Mouse (Mus musculus) cerebellum, postnatal 10 days (tissue): ENCODE data around the gene Mesd.

ENCODE experiments used
- DNase-seq, 2 experiments: peaks; one replicate each; pipeline ENCODE4 v3.0.0; 2021; ENCODE audit warnings: mixed read lengths in 2 of 2

The Mesd gene

DNA sequence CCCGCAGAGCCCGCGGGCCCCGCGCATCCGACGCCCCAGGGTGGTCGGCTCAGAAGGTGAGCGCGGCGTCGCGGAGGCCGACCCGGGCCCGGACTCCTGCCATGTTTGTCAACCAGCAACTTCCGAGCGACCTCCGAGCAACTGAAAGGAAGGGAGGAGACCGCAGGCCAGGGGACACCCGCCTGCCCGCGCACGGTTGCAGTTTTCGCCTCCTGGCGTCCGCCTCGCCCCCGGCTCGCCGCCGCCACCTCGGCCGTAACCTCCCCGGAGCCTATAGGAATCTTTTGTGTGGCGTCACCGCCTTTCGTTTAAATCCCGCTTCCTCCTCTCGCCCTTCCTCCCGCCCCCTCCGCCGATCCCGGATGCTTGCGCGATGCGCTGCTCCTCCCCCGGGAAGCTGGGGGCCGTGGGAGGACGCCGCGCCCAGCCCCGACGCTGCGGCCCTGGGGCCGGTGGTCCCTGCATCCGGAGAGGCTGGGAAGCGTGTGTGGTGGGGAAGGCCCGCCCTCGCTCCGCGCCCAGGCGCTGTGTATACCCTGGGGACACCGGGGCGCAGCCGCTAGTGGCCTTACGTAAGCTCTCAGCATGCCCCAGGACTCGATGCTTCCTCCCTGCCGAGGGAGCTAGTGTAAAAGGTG, at the start of gene Mesd, which contains the start of gene Tlnrd1:
Gene Mesd (plus strand): TSS at position 446 of the 638 bp plus-strand sequence.
Gene Tlnrd1 (minus strand): TSS at position 285 of the 638 bp plus-strand sequence.
- peak; percentile 90 to 93 for DNase-seq

DNA sequence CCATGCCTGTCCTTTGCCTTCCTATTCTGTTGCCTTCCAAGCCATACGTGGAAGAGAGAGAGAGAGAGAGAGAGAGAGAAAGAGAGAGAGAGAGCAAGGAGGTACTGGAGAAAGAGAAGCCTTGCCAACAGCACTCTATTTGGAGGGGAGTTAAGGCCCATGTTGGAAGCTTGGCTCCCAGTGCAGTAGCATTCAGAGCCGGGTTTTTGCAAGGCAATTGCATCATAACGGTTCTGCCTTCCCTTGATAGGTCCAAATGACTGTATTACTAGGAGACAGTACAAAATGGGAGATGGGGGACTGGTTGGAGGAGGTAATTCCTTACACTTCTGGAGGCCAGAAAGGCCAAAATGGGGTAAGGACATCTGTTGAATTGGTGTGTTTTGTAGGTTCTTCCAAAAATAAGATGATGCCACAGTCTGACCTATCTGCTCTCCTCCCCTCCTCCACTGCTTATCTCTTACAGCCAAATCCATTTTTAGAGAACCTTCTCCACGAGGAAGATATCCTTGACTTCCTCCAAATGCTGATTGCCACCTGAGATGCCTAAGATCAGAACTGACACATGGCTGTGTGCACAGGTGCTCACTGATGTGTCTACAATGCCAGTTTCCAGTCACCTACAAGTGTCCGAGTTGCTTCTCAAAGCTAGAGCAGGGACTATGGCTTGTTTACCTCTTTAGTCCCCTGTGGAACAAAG, 45.6 kb upstream of the Mesd start:
- no peak for DNase-seq

DNA sequence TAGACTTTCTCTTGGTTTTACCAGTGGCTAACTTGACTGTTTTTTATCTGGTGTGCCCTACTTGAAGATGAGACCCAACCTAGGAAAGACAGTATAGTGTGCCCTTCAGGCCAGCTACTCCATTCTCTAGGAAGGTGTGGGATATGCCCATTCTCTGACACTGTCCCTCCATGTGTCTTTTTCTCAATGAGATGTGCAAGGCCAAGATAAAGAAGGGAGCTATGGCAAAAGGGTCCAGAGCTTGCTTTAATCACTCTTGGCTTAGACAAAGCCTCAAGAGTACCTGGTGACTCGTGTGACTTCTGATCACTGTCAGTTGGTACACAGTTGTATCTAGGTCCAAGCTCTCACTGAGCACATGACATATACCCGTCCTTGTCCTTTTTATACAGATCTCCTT, 44.2 kb upstream of the Mesd start:
- no peak for DNase-seq

DNA sequence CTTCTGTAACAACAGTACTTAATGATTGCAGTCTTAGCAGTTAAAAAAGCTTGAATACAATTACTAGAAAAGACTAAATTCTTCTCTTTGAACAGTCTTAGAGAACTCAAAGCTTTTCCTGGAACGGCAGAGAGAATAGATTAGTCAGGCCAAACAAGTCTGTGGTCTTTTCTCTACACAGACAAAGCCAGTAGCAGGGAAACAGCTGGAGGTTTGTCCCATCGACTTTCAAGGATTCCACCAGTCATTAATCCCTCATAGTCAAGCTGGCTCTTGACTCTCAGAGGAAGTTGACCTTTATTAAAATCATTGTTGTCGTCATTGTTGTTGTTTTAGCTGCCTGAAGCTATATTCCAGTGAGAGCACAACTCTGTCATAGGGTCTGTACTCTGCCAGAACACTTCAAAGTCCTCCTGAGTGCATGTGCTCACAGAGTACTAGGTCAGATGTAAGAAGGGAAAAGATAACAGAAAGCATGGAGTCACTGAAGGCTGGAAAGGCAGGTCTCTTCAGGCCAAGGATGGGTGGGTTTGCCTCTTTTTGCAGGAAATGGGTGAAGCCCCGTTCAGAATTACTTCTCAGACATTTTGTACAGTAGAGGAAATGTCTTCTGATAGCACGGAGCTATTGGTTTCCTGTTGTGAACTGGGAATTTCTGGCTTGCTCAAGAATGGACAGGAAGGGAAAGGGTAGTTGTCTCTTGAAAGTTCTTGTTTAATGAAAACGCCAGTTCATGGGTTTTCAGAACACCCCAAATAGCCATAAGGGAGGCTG, 41.6 kb upstream of the Mesd start:
- DNase-seq: no peak

DNA sequence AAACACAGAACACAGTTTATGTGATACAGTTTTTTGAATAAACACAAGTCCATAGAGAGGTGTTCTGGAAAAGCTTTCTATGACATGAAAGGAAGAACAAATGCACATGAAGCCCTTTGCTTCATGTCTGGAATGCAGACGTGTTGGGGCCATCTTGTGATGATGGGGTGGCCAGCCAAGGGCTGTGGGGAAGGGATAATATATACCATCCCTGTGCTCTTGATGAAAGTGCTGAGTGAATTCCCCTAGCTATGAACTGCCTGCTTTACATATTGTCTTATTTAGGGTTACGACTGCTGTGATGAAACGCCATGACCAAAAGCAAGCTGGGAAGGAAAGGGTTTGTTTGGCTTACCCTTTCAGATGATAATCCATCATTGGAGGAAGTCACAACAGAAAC, 39.5 kb upstream of the Mesd start:
- DNase-seq: no peak

DNA sequence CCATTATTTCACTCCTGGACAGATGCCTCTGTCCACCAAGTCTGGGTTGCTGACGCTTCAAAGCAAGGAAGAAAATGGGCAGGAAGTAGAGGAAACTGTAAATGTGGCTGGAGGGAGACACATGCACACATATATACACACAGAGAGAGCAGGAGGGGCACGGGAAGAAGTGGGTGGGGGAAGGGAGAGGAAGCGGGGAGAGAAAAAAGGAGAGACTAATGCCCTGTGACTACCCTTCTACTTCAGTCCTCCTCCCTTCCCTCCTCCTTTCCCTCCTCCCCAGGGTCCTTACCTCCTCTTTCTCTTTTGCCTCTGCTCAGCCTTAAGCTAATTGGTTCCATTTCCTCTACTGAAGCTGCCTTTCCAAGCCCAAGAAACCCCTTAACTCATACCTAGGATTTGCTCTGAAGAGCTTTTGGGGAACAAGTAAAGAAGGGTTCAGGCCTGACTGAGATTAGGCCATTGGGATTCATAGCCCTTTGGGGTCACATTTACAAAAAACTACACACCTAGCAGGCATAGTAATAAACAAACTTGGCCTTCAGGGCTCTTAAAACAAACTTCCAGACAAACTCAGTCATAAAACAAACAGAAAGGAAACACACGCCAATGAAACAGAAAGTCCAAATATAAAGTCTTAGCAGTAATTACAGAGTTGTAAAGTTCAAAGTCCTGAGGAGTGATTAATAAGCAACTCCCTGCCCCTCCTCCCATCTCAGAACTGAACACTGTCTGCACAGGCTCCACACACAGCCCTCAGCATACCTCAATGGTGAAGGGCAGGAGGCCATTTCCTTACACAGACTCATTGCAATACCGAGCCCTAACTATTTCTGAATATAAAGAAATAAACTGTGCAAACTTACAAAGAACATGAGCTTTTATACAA, 36.8 kb upstream of the Mesd start:
- DNase-seq: no peak

DNA sequence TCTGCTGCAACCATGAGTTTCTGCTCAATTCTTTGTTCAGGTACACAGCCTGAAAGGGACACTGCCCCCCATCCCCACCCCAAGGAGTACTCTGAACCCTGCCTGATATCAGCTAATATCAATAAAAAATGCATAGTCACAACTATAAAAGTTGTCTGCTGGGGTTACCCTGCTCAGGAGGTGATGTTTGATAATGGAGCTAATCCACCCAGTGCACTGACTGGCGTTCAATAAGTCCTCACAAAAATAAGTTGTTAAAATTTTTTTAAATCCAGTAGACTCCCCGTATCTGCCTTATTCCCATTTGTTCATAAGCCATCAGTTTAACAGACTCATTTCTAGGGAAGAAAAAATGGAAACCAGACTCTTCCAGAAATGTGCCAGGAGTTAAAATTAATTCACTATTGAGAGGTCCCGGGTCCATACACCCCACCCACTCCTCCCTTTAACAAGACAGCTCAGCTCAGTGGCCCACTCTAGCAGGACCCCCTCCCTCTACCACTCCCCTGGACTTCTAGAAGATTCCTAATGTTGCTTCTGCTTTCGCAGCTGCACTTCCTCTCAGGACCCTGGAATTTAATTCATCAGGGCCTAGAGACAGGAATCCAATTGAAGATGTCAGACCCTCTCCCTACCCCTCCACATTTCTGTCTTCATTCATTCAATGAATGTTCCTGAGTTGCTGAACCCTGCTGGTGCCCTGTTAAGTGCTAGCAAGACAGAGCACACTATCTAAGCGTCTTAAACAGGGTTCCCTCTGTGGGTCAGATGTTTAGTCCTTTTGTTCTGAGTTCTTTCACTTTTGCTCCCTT, 32.5 kb upstream of the Mesd start:
- no peak for DNase-seq

DNA sequence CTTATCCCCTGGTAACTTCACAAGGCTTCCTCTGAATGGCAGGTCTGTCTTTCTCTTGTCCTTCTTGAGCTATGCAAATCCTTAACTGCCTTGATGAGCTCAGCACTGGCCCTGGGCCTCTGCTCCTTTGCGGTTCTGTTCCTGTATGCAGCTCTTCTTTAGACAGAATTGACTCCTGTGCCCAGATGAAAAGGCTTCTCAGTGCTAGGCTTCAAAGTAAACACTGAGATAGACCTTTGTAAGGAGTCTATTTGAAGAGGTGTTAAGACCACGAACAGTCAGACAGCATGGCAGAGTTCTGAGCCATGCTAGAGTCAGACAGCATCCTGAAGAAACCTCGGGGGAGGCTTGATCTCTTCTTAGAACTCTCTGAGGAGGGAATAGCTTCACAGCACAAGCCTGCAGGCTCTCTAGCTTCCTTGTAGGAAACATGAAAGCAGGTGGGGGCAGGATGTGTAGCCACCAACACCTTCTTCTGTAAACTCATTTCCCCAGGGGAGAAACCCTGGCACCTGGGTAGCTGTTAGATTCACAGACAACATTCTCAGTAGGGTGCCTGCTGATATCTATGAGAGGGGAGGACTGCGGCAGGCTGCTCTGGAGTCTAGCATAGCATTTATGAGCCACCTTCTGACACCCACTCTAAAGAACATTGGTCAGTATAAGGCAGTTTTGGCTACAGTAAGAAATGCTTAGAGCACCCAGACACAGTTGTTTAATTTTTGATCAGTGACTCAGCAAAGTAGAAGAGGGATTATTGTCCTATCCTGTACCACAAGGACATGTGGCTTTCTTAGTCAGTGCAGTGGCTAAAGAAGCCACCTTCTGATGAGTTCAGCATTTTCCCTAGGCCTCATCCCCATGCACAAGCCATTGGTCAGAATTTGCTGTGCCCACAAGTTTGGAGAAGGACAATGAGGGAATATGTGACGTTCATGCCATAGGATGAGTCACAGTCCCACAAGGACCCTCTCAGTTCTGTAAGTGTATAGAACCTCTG, 31.6 kb upstream of the Mesd start:
- DNase-seq: no peak

DNA sequence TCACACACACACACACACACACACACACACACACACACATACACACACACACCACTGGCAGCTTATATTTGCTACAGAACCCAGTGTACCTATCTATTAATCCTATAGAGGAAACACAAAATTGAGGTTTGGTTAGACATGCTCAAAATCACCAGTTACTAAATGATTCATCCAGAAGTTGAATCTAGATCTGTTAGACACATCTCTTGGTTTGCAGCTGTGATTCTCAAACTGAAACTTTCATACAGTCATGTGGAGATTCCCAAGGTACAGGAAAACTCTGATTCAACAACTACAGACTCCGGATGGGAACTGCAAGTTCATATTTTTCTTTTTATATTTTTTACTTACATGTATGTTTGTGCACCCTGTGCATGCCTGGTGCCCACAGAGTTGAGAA, 29.1 kb upstream of the Mesd start:
- no peak for DNase-seq

DNA sequence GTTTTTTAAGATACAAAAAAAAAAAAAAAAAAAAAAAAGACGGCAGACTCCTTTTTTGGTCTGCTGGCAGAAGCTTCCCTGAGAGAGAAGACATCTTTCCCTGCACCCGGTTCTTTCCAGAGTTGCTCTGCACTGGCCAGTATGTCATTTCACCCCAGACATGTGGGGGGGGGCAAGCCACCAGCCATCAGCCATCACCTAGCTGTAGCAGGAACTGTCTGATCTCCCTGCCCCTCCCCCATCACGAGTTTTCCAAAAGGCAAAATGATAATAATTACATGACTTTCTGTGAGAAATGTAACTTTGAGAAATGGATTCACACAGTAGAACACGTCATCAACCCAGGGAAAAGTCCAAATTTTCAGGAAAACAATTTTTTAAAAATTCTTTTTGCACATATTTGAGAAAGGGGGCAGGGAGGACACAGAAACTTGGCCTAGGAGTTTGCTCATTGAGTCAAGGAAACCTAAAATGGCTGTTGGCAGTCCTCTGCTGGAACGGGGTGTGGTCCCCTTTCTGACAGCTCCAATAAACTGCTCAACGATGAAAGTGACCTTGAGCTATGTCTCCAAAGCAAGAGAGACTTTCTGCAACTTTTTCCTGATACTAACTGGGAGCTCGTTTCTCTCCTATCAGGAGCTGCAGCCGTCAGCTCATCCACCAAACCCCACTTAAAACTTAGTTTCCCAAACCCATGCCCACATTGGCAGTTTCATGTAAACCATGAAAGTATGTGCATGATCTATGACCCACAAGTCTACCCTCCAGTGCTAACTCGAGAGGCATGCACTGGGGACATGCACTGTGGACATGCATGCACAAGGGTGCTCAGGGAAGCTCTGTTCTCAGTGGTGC, 27.7 kb upstream of the Mesd start:
- DNase-seq: no peak

DNA sequence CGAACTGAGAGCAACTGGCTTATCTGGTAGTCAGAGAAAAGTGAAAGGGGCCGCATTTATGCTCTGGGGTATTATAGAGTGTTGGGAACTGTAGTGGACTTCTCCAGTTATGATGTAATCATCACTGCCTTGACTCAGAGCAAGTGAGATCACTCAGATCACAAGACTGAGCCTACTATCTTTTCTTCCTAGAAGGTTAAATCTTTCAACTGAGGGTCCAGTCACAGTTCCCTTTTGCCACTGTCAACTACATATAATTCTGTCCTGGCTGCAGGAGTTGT, 27.1 kb upstream of the Mesd start:
- no peak for DNase-seq

DNA sequence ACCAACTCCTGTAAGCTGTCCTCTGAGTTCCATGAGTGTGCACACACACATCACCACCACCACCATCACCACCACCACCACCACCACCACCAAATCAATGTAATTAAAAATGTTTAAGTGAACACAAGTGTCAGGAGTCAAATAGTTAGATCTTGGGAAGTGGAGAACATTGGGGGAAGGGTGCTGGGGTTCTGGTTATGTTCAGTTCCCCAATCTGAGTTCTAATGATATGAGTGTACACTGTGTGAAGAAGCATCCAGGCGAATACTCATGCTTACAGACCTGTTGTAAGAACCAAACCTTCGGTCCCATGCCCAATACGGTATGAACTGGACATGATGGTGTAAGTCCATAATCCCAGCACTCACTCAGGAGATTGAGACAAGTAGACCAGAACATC, 26.3 kb upstream of the Mesd start:
- DNase-seq: no peak

DNA sequence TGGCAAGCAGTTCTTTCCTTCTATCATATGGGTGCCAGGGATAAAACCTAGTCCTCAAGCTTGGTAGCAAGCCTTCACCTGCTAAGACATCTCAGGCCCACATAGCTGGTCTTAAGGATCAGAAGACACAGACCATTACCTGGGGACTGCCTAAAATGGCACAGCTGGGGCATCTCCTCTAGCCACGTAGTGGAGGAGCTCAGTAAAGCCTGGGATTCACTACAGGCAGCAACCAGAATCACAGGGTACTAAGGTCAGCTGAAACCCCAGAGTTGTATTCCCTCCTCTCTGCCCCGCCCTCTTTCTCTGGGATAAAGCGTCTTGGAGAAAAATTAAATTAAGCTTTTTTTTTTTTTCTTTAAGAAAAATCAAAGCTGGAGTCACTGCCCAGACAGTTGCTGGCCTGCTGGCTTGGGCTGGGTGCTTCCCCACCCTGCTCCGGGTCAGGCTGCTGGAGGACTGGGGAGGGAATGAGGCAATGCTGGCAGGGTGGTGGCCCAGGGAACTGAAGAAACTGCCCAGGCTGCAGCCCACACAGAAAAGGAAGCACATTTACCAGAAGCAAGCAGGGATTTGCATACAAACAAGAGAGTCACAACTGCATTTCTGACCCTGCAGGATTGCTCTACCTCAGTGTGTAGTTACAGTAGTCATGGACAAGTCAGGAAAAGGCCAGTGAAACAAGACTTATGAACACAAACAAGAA, 24.7 kb upstream of the Mesd start:
- DNase-seq: no peak

DNA sequence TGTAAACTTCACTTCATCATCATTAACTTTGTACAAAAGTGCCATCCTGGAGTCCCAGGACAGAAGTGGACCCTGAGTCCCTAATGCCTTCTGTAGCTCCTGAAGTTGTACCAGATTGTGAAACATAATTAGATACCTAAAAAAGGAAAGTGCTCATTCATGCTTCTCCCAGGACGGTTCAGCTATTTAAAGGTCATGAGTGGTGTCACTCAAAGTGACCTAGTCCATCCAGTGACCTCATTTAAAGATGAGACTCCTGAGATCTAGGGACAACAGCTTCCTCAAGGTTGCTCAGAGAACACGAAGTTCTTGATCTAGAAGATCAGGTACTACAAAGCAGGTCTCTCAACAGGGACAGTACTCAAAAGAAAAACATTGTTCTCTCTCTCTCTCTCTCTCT, 20.7 kb upstream of the Mesd start:
- no peak for DNase-seq

DNA sequence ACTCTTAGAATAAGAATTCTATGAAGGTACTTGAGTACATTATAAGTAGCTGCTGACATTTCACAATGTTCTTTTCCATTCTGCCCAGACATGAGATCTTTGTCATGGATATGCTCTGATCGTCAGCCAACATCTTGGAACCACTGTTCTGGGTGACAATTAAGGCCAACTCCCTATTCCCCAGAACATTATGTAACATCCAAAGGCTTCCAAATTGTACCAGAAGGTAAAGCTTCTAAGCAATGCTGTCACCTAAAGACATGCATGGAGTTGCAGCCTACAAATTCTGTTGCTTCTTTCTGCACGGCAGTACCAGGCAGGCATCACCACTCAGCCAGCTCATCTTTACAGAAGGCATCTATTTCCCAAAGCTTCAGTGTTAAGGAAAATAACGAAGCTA, 16.1 kb upstream of the Mesd start:
- DNase-seq: no peak

DNA sequence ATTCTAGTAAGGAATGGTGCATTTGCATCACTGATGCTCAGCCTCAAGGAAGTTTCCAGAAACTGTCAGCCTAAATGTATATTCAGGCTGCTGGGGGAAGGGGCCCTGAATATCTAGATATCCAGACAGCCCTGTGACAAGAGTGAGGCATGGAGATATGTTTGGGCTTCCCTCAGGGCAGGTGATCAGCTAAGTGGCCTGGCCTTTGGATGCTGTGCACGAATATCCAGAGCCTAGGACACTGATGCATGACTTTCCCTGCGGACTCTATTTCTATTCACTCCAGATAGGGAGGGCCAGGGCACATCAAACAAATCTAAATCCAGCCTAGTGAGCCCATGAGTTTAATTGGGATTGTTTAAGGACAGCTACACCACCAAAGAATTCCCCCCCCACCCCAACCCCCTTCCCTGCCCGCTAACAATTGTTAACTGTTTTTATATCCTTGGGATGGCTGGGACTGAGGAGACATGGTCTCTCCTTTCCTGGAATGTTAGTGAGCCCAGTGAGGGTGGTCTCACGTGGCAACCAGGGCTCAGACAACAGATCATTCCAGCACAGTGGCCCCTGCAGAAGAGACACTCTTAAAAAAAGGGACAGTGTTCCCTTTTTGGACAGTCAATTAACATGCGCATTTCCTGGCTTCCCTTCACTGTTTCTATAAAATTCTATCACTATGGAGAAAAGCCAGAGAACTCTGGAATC, 14.3 kb upstream of the Mesd start:
- no peak for DNase-seq

DNA sequence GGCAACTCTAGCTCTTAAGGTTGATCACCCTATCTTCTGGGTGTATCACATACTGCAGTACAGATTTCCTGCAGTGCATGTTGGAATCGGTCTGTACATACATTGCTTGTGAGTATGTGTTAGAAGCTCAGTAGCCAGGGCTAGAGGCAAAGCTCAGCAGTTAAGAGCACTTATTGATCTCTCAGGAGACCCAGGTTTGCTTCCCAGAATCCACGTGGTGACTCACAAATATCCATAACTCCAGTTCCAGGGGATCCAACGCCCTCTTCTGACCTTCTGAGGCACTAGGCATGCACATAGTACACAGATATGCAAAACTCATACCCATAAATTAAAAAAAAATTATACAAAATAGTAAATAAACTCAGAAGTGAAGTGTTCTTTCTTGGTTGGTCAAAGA, 7.2 kb upstream of the Mesd start:
- DNase-seq: no peak

DNA sequence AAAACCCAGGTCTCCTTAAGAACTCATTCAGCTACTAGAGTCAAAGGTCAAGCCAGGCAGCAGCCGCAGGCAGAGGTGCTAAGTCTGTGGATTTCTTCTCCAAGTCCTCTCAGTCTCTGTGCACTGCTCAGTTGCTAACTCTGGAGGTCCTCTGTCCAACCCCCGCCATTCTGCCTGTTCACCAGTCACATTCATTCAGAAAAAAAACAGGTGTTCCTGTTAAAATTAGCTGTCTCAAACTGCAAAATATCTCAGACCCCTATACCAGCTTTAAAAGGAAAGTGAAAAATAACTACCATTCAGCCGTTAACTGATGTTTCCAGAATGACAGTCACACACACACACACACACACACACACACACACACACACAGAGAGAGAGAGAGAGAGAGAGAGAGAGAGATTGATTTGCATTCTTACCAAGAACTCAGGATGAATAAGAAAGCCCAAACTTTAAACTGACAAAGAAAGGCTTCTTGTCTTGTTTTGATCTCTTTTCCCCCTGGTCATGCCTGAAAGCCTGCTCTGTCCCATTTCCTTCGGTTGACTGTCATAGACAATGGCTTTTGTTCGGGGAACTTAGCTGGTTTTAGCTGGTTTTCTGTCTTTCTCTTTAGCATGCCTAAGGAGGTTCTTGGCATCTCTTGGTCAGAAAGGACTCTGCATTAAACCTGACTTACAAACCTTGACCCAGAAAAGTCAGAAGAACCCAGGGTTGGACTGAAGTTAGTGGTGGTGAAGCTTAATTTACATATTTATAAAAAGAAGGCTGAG, 5.4 kb upstream of the Mesd start:
- no peak for DNase-seq
